Mouse (Mus musculus) embryonic facial prominence, embryonic 12.5 days (tissue): ENCODE data around the gene Mapkbp1. TPM values are rescaled to one million over a fixed set of nuclear protein-coding genes. Genes with fewer than 3 reads are reported as not detected.

Experiments used
- microRNA-seq: library from miRNA; unstranded; fragments of <30 nt; microRNA quantifications from one replicate; pipeline ENCODE4, GENCODE M21; 2017
- polyA plus RNA-seq: library from polyadenylated mRNA; unstranded; fragments of >200 nt; fragmentation: Nextera tagmentation; extraction: Ambion mirVana; gene quantifications from 2 replicates; pipeline ENCODE4 v1.2.1, GENCODE M21; 2016

Mapkbp1 gene
- polyA plus RNA-seq, 1 experiment from 2014 or later: 3.9 TPM

Small RNA genes lying within 50 kb of the gene (microRNA-seq; reads per million reads assigned to microRNA genes)
- not detected for gene Mir7665

Other genes starting within 250 kb of the Mapkbp1 start
- gene Itpka, start 230.4 kb upstream of the Mapkbp1 start, polyA plus RNA-seq: 1.1 and 1.2 TPM in 2 replicates
- not detected in 2 replicates for gene Ltk, start 212.3 kb upstream of the Mapkbp1 start, polyA plus RNA-seq
- 34.7 and 35.6 TPM in 2 replicates for gene Rpap1, start 185.2 kb upstream of the Mapkbp1 start, polyA plus RNA-seq
- gene Tyro3, start 175.0 kb upstream of the Mapkbp1 start, polyA plus RNA-seq: 29.9 and 30.9 TPM in 2 replicates
- gene Mga, start 75.5 kb upstream of the Mapkbp1 start, polyA plus RNA-seq: 40.5 and 40.9 TPM in 2 replicates
- gene Jmjd7, start 54.8 kb downstream of the Mapkbp1 start, polyA plus RNA-seq: 19.0 and 24.1 TPM in 2 replicates
- gene Gm28042, start 54.8 kb downstream of the Mapkbp1 start, polyA plus RNA-seq: 6.1 and 6.4 TPM in 2 replicates
- 2.4 and 3.7 TPM in 2 replicates for gene Pla2g4b, start 60.7 kb downstream of the Mapkbp1 start, polyA plus RNA-seq
- 22.8 and 25.7 TPM in 2 replicates for gene Ehd4, start 181.9 kb downstream of the Mapkbp1 start, polyA plus RNA-seq